Mouse (Mus musculus) left cerebral cortex, adult 18-20 months (tissue): ENCODE measurements around the gene Naaladl2. TPM values are rescaled to one million over a fixed set of nuclear protein-coding genes. Genes with fewer than 3 reads are reported as not detected.
A peak's percentile ranks its signal among the peaks of the same experiment; 100 is the strongest.

Source experiments
- DNase-seq, 2 experiments: peaks; one replicate each; pipeline ENCODE4 v3.0.0; 2021 to 2022; ENCODE audit warnings: low spot score in 2 of 2, mixed read lengths in 1 of 2
- total RNA-seq, 2 experiments: library from RNA; stranded (reverse); gene quantifications; 2 replicates each; pipeline ENCODE4 v1.2.3; 2021

Naaladl2 gene
- total RNA-seq, 2 experiments from 2014 or later: 3.7 to 4.0 TPM

DNA sequence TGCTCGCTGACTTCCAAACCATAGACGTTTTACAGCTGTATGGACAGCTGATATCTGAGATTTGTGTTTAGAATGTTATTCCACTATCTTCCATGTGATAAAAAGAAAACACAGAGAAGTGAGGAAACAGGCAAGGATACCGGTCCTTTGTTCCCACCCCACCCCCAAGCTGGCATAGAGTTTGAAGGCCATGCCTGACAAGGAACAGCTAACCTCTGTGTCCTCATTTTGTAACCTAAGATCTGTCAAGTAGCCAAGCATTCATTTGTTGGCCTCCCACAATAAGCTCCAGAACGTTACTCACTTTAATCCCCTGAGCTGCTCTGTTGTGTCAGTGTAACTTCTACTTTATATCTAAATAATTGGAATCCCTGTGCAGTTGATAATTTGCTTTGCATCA, 161.9 kb downstream of the Naaladl2 start:
- no peak for DNase-seq

DNA sequence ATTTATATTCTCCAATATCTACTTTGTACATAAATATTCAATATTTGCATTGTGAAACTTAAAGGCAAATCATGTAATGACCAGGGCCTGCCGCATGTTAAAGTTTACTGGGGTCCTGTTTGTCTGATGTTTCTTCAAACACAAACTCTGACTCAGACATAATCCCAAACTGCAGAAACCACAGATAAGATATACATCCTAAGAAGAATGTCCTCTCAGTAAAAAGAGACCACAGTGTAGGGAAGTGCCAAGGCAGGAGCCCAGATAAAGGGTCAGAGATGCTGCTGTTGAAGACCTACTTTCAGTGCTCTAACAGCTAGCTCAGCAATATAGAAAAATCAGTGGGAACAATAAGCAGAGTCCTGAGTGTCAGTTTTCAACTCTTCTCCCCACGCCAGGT, 201.9 kb downstream of the Naaladl2 start:
- no peak for DNase-seq

DNA sequence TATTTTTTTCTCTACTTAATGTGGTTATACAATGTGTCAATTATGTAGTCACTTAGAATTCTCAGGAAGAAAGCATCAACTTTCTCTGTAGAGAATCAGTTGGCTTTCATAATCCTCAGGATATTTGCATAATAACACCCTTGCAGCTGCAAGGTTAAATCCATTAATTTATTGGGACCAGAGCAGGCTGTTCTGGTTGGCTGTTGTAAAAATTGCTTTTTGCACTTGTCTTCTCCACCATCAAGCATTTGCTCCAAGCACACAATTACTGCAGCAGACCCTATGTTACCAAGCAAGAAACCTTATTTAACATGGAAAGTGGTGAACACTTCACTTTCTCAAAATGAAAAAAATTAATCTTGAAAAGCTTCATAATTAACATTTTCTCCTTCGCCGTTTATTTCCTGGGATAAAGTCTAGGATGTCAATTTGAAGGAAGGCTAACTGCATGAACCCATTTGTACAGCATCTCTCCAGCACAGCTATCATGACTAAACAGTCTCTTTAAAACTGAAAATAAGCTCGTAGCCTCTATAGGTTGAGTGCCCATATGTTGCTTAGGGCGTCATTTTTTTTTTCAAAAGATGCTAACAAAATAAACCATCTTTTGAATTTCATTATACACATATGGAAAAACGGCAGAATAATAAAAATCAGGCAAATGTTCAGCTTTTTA, 205.4 kb downstream of the Naaladl2 start:
- no peak for DNase-seq

DNA sequence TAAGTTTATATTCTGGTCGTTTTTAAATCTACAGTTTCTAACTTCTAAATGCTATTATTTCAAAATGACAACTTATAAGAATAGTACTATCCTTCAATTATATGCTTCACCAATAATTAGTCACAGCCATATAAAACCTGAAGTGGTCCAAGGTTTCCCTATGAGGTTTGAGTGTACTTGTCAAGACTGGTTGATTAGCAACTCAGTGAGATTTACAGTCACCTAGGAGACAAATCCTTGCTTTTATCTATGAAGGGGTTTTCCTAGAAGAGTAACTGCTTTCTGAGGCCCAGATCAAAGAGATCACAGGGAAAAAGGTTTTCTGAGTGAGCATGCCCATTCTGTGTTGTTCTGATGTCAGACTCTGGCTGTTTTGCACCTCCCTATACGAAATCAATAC, 222.2 kb downstream of the Naaladl2 start:
- no peak for DNase-seq

DNA sequence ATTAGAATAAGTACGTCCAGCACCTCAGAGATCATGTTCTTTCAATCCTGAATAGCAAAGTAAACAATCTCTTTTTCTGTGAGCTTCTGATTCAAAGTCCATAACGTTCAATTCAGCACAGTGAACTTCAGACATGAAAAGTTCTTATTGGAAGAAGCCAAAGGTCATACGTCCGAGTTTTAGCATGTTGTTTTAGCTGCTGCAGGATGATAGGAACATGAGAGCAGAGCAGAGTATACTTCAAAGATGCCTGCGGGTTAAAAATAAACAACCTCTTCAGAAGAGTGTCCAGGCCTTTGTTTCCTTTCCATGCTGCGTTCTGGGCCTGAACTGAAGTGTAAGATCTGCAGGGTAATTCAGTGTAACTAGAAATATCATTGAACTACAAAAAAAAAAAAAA, 222.7 kb downstream of the Naaladl2 start:
- DNase-seq: no peak

DNA sequence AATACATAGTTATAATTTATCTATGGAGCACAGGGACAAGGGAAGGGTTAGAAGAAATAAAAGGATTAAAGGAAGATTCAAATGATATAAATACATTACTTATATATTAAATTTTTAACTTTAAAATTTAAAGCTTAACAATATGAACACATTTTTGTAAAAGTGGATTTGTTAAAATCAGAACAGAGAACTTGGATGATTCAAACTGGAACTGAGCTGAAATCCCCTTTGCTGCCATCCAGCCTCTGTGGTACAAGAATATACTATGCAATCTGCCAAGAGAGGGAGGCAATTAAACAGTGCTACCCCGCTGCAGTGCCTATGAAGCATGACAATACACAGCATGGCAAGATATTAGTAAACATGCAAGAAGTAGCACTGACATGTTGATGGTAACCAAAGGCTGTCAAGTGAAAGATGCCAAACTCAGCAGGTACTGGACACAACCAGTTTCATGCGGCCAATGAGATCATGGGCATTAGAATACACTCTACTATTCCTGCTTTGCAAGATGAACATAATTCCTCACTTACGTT, 238.6 kb downstream of the Naaladl2 start:
- DNase-seq: no peak

DNA sequence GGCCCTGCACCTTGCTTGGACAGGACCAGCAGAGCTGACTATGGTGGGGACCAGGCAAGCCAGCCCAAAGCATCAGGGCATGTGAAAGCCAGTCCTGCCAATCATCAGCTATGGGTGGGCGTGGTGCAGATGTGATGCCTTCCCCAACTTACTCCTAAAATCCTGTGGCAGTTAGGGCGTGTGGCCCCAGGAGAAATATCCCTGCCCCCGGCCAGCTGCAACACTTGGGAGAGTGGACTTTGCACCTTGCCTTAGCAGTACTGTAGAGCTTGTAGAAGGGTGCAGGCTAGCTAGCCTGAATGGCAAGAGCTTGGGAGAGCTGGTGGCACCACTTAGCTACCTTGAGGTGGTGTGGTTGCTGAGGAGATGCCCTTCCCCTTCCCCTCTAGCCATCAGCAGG, 255.3 kb downstream of the Naaladl2 start:
- DNase-seq: no peak

DNA sequence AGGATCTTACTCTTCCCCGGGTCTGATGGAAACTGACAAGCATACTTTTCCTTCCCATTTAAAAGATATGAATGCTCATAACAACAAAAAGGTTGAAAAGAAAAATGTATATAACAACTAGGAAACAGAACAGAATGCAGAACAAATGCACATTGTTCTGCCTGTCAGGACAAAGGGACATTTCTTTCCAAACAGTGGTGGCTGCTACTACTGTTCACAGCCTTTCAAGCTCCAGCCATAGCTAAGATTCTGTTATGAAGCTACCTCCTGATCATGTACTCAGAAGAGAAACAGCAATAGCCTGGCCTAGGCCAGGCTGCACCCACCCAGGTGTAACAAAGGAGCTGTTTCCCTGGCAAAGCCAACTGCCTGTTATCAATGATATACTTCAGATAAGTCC, 271.8 kb downstream of the Naaladl2 start:
- DNase-seq: no peak

DNA sequence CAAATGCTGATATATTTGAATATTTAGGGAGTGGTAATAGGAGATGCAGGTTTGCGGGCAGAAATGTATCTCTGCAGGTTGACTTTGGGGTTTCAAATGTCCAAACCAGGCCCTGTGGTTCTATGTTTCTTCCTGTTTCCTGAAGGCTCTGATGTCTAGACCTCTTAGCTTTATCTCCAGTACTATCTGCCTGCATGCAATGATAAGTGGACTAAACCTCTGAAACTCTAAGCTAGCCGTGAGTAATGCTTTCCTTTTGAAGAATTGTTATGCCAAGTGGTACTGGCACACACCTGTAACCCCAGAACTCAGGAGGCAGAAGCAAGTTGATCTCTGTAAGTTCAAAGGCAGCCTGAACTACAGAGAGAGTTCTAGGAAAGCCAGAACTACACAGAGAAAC, 291.1 kb downstream of the Naaladl2 start:
- DNase-seq: no peak

DNA sequence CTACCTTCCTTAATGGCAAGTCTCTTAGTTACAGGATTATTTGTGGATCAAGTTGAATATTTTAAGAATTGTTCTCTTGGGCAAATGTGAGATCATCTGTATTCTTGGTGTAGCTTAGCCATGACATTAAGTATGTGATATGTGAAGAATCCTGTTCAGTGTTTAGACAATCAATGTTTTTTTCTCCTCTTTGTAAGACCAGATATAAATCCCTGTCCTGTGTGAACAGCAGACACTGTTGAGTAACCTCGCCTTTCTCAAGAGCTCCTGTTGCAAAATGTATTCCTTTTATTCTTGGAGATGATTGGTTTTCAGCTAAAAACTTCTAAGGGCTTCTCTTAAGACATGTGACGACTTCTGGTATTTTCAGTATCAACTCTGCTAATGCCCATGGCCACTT, 347.3 kb downstream of the Naaladl2 start:
- no peak for DNase-seq

DNA sequence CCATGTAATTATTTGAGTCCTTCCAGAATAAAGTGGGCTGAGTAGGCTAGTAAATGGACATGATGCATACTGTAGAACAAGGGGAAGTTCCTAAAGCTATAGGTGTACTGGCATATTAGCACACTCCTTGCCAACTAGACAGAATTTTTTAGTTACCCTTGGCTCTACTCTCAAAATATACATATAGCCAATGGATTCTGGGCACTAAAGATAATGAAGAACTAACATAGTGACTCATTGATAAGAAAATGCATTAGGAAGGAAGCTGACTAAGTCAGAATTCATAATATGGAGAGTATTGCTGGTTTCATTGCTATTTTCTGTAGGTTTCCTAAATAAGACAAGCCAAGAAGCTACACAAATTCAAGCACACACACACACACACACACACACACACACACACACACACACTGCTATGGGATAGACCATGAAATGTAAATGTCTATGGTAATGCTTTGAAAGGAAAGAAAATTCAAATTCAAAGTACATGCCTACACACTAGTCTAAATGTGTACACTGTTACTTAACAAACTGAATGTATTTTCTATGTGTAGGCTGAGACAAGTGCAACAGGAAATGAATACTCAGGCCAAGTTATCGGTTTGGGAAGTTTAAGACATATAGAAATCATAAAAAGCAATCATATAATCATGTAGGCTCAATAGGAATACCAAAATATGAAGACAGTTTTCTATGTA, 356.5 kb downstream of the Naaladl2 start:
- DNase-seq: peak; percentile 7 to 19

DNA sequence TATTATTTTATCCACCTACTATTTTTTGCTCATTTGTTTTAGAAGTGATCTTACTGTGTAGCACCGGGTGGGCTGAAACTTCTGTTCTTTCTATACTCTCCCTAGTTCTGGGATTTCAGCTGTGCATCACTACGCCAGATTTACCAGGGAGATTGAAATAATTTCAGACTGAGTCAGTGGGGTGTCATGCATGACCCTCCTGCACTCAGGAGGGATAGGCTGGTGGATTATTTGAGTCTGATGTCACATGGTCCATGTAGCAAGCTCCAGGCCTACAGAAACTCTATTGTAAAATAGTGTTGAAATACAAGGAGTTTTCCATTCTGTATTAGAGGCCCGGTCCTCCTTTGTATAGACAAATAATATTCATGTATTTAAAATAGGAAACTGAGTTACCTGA, 360.0 kb downstream of the Naaladl2 start:
- DNase-seq: no peak

DNA sequence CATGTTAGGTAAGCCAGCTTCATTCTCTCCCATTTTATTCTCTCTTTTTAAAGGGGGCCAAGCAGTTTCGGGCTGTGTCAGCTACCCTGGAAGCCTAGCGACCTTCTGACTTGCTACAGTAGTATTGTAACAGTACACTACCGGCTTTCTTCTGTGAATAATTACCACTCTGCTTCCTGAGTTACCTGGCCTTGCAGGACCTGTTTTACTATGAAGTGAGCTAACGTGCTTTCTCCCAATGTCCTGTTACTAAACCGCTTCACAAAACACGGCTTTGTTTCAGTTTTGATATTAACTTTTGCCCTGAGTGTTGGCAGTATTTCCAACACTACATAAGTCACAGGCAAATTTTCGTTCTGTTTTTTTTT, 360.6 kb downstream of the Naaladl2 start:
- DNase-seq: no peak

DNA sequence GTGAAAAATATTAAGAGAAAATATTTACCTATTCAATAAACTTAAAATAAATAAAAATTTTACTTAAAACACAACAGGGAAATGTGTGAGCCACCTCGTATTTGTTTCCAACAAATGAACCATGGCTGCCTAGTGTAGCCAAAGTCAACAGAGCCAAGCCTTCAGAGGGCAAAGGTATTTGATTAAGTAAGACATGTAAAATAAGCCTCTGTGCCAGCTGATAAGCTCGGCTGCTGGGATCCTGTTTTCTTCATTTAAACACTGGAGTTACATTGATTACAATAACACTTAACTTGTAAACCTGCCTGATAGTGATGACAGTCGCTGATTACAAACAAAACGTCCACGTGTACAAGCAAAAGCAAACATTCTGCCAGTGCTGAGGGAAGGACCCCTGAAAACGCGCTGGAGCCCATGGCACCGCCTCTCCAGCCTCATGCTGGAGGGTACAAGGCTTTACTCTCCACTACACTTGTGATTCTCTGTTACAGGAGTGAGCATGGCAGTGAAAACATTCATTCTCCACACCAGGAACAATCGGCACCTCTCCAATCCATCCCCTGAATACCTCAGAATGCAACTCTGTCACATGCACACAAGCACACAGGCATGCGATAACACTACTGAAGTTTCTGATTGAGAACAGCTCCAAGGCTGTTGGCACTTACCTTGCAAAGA, 361.1 kb downstream of the Naaladl2 start:
- DNase-seq: no peak

DNA sequence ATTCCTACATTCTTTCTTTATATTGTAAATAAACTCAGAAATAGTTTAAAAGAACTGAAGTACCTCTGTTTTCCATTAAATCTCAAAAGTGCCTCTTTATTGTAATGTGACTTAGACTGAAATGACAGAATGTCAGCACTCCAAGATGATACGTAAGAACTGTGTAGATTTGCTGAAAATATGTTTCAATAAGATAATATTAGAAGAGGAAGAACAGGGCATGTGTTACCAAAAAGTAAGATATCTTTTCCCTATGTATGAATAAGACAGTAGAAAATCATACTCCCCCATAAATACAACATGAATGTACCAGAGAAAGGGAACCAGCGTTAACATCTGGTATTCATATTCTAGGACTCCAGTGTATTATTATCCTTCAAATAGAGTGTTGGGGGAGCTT, 362.4 kb downstream of the Naaladl2 start:
- DNase-seq: no peak

DNA sequence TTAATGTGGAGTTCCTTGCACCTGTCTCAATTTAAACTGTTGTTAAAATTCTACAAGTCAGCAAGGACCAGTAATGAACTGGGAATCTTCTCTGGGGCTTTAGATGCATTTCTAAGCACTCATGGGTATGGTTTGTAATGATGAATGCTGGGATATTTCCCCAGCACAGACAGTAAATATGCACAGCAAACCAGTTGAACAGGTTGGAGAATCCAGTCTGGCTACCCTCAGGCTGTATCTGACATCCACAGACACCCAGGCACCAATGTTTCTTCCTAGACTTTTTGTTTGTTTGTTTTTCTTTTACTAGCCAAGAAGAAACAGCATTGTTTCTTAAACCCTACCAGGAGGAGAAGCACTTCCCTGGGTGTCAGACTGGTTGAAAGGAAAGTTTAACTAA, 365.6 kb downstream of the Naaladl2 start:
- DNase-seq: no peak

DNA sequence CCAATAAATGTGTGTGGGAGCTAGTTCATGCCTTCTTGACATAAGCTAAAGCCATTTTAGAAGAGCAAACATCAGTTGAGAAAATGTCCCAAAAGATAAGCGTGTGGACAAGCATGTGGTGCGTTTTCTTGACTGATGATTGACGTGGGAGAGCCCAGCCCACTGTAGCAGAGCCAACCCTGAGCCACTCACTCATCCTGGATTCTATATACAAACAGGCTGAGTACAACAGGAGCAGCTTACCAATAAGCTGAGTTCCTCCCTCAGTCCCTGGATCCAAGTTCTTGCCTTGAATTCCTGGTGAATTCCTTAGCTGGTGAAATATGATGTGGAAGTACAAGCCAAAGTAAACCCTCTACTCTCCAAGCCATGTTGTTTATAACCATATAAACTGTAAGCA, 395.0 kb downstream of the Naaladl2 start:
- DNase-seq: no peak

DNA sequence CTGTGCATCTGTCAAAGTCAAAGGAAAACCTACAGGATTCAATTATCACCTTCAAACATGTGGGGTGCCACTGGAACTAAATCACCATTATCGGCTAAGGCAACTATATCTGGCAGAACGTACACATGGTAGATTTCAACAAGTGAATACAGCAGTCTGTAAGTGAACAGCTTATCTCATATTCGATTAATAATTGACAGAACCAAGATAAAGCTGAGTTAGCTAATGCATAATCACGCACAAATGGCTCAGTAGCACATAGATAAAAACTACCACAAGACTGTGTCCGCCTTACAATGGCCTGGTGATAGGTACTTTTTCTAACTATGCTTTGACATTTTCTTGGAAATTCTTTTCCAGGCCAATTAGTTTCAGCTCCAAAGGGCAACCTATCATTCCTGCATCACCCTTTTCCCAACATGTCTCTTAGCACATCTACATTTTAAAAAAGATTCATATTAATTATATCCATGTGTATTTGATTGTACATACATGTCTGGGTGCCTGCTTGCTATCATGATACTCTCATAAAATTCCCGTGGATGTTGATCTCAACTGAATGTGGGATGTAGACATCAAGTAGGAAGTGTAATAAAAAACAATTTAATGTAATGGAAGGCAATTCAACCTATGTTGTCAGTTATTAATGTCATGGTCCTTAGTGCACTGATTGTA, 396.7 kb downstream of the Naaladl2 start:
- no peak for DNase-seq

DNA sequence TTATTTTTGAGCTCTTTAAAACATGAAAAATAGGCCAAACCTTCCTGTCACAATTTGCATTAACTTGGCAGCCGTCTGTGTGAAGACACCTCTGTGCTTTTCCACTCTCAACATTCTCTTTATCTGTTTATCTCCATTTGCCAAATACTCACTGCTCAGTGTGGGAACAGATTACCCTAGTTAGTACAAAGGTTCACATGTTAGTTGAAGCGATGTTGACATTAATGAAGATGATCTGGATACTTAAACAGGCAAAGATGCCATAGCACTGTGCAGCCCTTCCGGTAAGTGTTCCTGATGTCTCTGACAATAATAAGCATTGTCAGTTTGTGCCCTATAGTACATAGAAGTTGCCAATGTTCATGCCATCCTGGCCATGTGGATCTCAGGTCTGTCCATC, 400.1 kb downstream of the Naaladl2 start:
- DNase-seq: no peak

DNA sequence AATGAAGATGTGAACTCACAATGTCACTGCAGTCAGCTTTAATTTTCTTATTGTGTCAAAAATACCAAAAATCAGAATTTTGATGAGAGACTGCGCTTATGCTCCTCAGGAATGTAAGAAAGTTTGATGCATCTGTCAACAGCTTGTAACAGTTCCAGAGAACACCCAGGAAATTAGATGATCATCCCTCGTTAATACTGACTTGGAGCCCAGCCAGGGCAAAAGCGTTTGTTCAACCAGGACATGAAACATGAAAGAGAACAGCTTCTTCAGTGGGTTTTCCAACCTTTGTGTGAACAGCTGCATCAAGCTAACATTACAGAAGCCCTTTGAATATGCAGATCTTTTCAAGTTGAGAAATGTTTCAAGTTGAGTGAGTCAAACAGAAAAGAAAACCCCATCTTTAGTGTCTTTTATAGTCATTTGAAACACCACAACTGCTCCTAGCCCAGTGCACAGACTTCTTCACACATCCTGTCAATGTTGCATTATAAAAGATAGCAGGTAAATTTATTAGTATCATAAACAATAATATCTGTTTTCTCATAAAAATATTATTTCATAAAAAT, 424.8 kb downstream of the Naaladl2 start:
- DNase-seq: no peak

DNA sequence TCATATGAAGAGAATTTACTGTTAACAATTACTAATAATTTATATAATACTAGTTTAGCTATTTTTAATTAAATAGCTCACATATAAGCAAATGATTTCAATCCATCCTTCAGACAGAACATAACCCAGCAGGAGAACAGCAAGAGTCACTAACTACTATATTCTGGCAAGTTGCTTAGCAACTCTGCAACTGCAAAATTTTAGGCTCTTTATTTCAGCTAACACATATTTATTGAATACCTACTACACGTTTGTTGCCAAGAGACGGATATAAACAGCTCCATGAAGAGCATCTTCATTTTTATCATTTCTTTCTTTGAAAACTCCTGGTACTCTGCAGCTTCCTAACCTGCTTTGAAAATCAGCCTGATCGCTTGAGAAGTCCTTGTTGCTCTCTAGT, 429.3 kb downstream of the Naaladl2 start:
- DNase-seq: no peak
